Mouse (Mus musculus): ENCODE data around the gene Tgm2. TPM values are rescaled to one million over a fixed set of nuclear protein-coding genes. Genes with fewer than 3 reads are reported as not detected.

The Tgm2 gene
- polyA plus RNA-seq, 1 experiment from 2014 or later = 19.9 TPM

DNA sequence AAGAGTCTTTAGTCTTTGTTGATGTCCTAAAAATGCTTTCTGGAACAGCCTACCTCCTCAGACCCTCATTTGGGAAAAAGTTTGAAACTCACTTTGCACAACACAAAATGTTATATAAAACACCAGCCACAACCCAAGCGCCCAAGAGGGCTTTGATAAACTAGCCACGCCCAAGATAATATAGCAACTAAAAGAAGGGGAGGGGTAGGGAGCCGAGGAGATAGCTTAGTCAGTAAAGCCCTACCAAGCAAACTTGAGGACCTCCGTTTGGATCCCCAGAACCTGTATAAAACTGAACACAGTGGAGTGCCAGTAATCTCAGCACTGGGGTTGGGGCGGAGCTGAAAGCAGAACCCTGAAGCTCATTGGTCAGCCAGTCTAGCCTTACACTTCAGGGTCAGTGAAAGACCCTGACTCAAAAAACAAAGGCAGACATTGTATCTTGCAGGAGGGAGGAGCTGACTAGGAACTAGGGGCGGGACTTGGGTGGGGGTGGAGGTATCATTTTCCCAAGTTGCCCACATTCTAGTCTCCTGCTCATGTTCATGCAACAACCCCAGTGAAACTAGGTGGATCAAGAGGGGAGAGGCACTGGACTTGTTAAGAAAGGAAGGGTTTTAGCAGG is 6.6 kb upstream of the Tgm2 start:
- Histone ChIP-seq H3K4me1 (ENCODE audit: control insufficient read depth, insufficient read depth, low read length) (peaks cover 20% of the 10 kb centered on the region; the same call in 1 of the 2 replicates), H3K4me3 (ENCODE audit: low read depth, low read length) (no peak overlapping the region), H3K27ac (replicated peaks; ENCODE audit: low read depth, low read length) (peak overlapping the region; percentile 68), H3K4me2 (ENCODE audit: low read depth, low read length) (peak overlapping the region; percentile 75), H3K27me3 (replicated peaks; ENCODE audit: control insufficient read depth, insufficient read depth, low read length) (no peaks in the 10 kb centered on the region), H3K9ac (ENCODE audit: low read depth, low read length) (no peak overlapping the region), H3K36me3 (ENCODE audit: control insufficient read depth, insufficient read depth, low read length) (no peaks in the 10 kb centered on the region), H3K9me3 (ENCODE audit: control insufficient read depth, low read length) (no peaks in the 10 kb centered on the region)
- ATAC-seq (ENCODE audit: low read depth) (peak; percentile 45), DNase-seq (ENCODE audit: low spot score) (peak; percentile 60)
- 24% methylated on average over 6 of the region's 6 CpGs for WGBS

DNA sequence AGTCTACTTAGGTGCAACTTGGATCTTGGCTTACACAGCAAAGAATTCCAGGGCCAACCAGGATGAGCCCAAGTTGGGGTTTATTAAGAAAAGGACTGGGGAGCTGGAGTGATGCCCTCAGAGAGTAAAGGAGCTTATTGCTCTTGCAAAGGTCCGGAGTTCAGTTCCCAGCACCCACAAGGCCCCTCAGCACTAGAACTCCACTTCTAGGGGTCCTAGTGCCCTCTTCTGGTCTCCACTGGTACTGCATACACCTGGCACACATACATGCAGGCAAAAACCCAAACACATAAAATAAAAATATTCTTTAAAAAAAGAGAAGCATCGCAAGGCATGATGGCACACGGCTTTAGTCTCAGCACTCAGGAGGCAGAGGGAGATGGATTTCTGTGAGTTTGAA is 4.8 kb upstream of the Tgm2 start:
- H3K4me3 ChIP-seq (ENCODE audit: low read depth, low read length) = no peak overlapping the region
- DNase-seq (ENCODE audit: low spot score) = no peak
- H3K27ac ChIP-seq (replicated peaks; ENCODE audit: low read depth, low read length) = no peak overlapping the region
- no peak overlapping the region for H3K9ac ChIP-seq (ENCODE audit: low read depth, low read length)
- no peak for ATAC-seq (ENCODE audit: low read depth)
- 97% methylated on average over 3 of the region's 3 CpGs for WGBS
- H3K9me3 ChIP-seq (ENCODE audit: control insufficient read depth, low read length) = no peaks in the 10 kb centered on the region
- H3K27me3 ChIP-seq (replicated peaks; ENCODE audit: control insufficient read depth, insufficient read depth, low read length) = peaks cover 3% of the 10 kb centered on the region
- peaks cover 23% of the 10 kb centered on the region; the same call in 1 of the 2 replicates for H3K4me1 ChIP-seq (ENCODE audit: control insufficient read depth, insufficient read depth, low read length)
- no peak overlapping the region for H3K4me2 ChIP-seq (ENCODE audit: low read depth, low read length)
- no peaks in the 10 kb centered on the region for H3K36me3 ChIP-seq (ENCODE audit: control insufficient read depth, insufficient read depth, low read length)

DNA sequence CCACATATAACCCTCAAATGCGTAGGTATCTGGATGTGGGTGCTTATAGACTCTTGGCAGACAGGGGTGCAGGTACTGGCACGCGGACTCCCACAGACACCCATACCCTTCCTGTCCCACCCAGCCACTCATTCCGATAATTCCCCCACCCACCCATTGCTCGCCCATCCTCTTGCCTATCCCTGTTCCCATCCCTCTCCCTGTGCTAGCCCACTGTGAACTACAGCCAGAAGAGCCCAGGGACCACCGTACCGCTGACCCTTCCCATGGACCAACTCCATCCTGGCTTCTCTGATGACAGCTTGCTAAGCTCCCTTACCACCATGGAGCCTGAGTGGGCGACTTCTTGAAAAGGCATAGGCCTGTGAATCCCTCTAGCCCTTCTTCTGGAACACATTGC is 735 bp upstream of the Tgm2 start:
- Histone ChIP-seq H3K36me3 (ENCODE audit: control insufficient read depth, insufficient read depth, low read length) (no peaks in the 10 kb centered on the region), H3K27ac (replicated peaks; ENCODE audit: low read depth, low read length) (no peak overlapping the region), H3K9ac (ENCODE audit: low read depth, low read length) (no peak overlapping the region), H3K4me2 (ENCODE audit: low read depth, low read length) (no peak overlapping the region), H3K9me3 (ENCODE audit: control insufficient read depth, low read length) (no peaks in the 10 kb centered on the region), H3K27me3 (replicated peaks; ENCODE audit: control insufficient read depth, insufficient read depth, low read length) (peaks cover 11% of the 10 kb centered on the region), H3K4me1 (ENCODE audit: control insufficient read depth, insufficient read depth, low read length) (peaks cover 8% of the 10 kb centered on the region), H3K4me3 (ENCODE audit: low read depth, low read length) (no peak overlapping the region)
- ATAC-seq (ENCODE audit: low read depth) = no peak
- no peak for DNase-seq (ENCODE audit: low spot score)
- 93% methylated on average over 8 of the region's 8 CpGs for WGBS

DNA sequence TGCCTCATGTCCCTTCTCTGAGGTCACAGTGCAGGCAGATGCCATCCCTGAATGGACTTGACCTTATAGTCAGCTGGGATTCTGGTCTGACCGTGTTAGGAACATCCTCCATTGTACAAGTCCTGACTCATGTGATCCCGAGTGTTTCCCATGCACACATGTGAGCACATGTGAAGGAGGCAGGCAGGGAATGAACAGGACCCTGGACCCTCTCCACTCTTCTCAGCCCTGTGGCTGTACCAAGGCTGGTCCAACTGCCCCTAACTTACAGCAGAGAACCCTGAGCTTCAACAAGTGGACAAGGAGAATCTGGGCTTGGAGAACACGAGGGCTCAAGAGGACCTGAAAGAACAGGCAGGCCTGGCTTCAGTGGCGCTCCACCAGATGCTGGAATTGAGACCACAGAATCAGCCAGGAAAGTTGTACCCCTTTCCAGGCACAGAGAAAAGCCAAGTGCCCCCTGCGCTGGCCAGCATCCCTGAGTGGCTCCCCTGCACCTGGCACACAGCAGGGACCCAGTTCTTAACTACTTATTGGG is 639 bp downstream of the Tgm2 start:
- peak overlapping the region; percentile 73 for H3K4me2 ChIP-seq (ENCODE audit: low read depth, low read length)
- H3K9ac ChIP-seq (ENCODE audit: low read depth, low read length) = peak overlapping the region; percentile 69
- H3K36me3 ChIP-seq (ENCODE audit: control insufficient read depth, insufficient read depth, low read length) = no peaks in the 10 kb centered on the region
- H3K4me3 ChIP-seq (ENCODE audit: low read depth, low read length) = peak overlapping the region; percentile 43
- ATAC-seq (ENCODE audit: low read depth) (no peak), DNase-seq (ENCODE audit: low spot score) (no peak)
- H3K27me3 ChIP-seq (replicated peaks; ENCODE audit: control insufficient read depth, insufficient read depth, low read length) = peaks cover 11% of the 10 kb centered on the region
- no peak overlapping the region for H3K27ac ChIP-seq (replicated peaks; ENCODE audit: low read depth, low read length)
- no peaks in the 10 kb centered on the region for H3K9me3 ChIP-seq (ENCODE audit: control insufficient read depth, low read length)
- peaks cover 8% of the 10 kb centered on the region; the same call in 1 of the 2 replicates for H3K4me1 ChIP-seq (ENCODE audit: control insufficient read depth, insufficient read depth, low read length)
- 63% methylated on average over 5 of the region's 5 CpGs for WGBS

DNA sequence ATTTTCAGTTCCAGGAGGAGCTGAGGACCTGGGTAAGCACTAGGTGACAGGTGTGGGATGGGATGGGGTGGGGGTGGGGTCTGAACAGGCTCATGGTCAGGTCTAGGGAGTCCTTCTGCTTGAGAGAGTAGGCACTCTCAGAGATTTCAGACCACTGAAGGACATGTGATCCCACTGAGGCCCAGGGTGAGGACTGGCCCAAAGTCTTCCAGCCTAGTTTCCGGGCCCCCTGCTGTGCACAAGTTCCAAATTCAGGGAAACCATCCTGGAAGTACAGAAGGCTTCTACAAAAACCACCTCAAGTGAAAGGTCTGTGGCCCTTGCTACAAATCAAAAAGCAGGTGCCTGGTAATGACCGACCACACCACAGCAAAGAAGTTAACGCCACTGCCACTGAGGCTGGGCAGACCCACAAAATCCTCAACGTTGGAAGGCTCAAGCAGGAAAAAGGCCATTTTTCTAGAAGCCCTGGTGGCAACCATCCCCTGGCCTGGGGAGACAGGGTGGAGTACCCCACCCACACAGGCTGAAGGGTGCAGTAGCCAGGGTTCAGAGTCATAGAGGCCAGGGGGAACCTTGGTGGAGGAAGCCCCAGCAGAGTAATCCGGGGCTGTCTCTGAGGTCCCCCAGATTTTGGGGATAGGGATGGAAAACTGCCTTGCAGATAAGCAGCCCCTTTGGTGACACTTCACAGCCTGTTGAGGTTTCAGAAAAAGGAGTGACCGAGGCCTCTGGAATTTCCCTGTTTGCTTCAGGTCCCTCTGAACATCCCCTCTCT is 1.3 kb downstream of the Tgm2 start:
- peak overlapping the region; percentile 73 for H3K4me2 ChIP-seq (ENCODE audit: low read depth, low read length)
- WGBS = 84% methylated on average over 6 of the region's 6 CpGs
- no peak overlapping the region for H3K9ac ChIP-seq (ENCODE audit: low read depth, low read length)
- no peaks in the 10 kb centered on the region for H3K36me3 ChIP-seq (ENCODE audit: control insufficient read depth, insufficient read depth, low read length)
- H3K27ac ChIP-seq (replicated peaks; ENCODE audit: low read depth, low read length) = no peak overlapping the region
- 0 out of 2 replicates have a peak overlapping the region, but pooled peaks have one; percentile 43 for H3K4me3 ChIP-seq (ENCODE audit: low read depth, low read length)
- peaks cover 11% of the 10 kb centered on the region for H3K4me1 ChIP-seq (ENCODE audit: control insufficient read depth, insufficient read depth, low read length)
- peaks cover 11% of the 10 kb centered on the region for H3K27me3 ChIP-seq (replicated peaks; ENCODE audit: control insufficient read depth, insufficient read depth, low read length)
- H3K9me3 ChIP-seq (ENCODE audit: control insufficient read depth, low read length) = no peaks in the 10 kb centered on the region
- ATAC-seq (ENCODE audit: low read depth) (no peak), DNase-seq (ENCODE audit: low spot score) (no peak)

DNA sequence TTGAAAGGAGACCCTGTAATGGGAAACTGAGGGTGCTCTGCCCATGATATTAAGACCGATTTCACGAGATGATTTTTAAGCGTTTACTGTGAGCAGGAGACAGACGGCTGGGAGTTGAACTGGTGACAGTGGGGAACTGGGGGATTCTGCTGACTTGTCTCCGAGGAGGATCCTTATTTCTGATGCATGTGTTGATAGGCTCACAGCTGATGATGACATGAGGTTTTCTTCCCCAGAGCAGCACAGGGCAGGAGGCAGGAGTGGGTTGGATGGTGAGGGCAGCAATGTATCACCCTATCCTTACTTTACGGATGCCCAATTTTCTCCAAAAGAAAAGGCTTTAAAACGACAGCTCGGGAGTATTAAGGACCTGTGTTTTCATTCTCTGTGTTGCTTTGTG is 2.0 kb downstream of the Tgm2 start:
- no peak overlapping the region for H3K27ac ChIP-seq (replicated peaks; ENCODE audit: low read depth, low read length)
- H3K27me3 ChIP-seq (replicated peaks; ENCODE audit: control insufficient read depth, insufficient read depth, low read length) = peaks cover 11% of the 10 kb centered on the region
- peaks cover 18% of the 10 kb centered on the region for H3K4me1 ChIP-seq (ENCODE audit: control insufficient read depth, insufficient read depth, low read length)
- H3K4me2 ChIP-seq (ENCODE audit: low read depth, low read length) = no peak overlapping the region; the same call in 1 of the 2 replicates
- no peak overlapping the region for H3K4me3 ChIP-seq (ENCODE audit: low read depth, low read length)
- H3K9ac ChIP-seq (ENCODE audit: low read depth, low read length) = no peak overlapping the region
- ATAC-seq (ENCODE audit: low read depth) (no peak), DNase-seq (ENCODE audit: low spot score) (no peak)
- H3K36me3 ChIP-seq (ENCODE audit: control insufficient read depth, insufficient read depth, low read length) = no peaks in the 10 kb centered on the region
- WGBS = 61% methylated on average over 8 of the region's 8 CpGs
- no peaks in the 10 kb centered on the region for H3K9me3 ChIP-seq (ENCODE audit: control insufficient read depth, low read length)

DNA sequence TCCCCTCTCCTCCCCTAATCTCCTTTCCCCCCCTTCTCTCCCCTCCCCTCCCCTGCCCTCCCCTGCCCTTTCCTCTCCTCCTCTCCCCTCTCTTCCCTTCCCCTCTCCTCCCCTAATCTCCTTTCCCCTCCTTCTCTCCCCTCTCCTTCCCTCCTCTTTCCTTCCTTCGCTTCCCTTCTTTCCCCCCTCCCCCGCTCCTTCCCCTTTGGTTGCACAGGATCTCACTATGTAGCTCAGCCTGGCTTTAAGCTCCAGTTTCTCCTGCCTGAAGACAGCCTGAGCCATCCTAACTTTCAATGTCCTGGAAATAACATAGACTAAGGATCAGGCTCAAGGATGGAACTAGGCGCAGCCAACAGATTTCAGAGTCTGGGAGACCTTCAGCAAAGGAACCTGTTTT is 2.4 kb downstream of the Tgm2 start:
- H3K4me1 ChIP-seq (ENCODE audit: control insufficient read depth, insufficient read depth, low read length) = peaks cover 18% of the 10 kb centered on the region
- no peaks in the 10 kb centered on the region for H3K9me3 ChIP-seq (ENCODE audit: control insufficient read depth, low read length)
- WGBS = 46% methylated on average over 3 of the region's 3 CpGs
- ATAC-seq (ENCODE audit: low read depth) (no peak), DNase-seq (ENCODE audit: low spot score) (no peak)
- no peak overlapping the region; the same call in 1 of the 2 replicates for H3K4me2 ChIP-seq (ENCODE audit: low read depth, low read length)
- H3K36me3 ChIP-seq (ENCODE audit: control insufficient read depth, insufficient read depth, low read length) = no peaks in the 10 kb centered on the region
- H3K4me3 ChIP-seq (ENCODE audit: low read depth, low read length) = no peak overlapping the region
- peaks cover 11% of the 10 kb centered on the region for H3K27me3 ChIP-seq (replicated peaks; ENCODE audit: control insufficient read depth, insufficient read depth, low read length)
- H3K27ac ChIP-seq (replicated peaks; ENCODE audit: low read depth, low read length) = no peak overlapping the region
- H3K9ac ChIP-seq (ENCODE audit: low read depth, low read length) = no peak overlapping the region

DNA sequence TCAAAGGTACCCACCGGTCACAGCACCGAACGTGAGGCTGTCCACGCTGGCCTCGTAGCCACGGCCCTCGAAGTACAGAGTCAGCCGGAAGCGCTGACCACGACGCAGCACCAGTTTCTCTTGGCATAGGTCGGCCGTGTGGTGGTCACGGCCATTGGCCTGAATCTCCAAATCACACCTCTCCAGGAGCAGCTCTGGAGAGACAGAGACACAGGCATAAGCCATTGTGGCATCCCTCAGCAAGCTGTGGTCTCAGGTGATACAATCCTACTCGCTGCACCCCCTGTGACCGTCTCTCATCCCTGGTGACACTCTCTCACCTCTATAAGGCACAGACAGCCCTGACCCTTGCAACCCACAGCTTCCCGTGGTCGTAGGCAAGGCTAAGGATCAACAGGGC is 3.3 kb downstream of the Tgm2 start:
- H3K4me2 ChIP-seq (ENCODE audit: low read depth, low read length) = no peak overlapping the region
- peaks cover 18% of the 10 kb centered on the region for H3K4me1 ChIP-seq (ENCODE audit: control insufficient read depth, insufficient read depth, low read length)
- WGBS = 75% methylated on average over 17 of the region's 18 CpGs
- H3K36me3 ChIP-seq (ENCODE audit: control insufficient read depth, insufficient read depth, low read length) = no peaks in the 10 kb centered on the region
- DNase-seq (ENCODE audit: low spot score) (no peak), ATAC-seq (ENCODE audit: low read depth) (no peak)
- H3K27ac ChIP-seq (replicated peaks; ENCODE audit: low read depth, low read length) = no peak overlapping the region
- H3K9ac ChIP-seq (ENCODE audit: low read depth, low read length) = no peak overlapping the region
- no peak overlapping the region for H3K4me3 ChIP-seq (ENCODE audit: low read depth, low read length)
- H3K9me3 ChIP-seq (ENCODE audit: control insufficient read depth, low read length) = no peaks in the 10 kb centered on the region
- peaks cover 11% of the 10 kb centered on the region for H3K27me3 ChIP-seq (replicated peaks; ENCODE audit: control insufficient read depth, insufficient read depth, low read length)

Measured in embryonic facial prominence, embryonic 14.5 days (tissue).